Mouse (Mus musculus): ENCODE results near the gene Prkag1. TPM values are rescaled to one million over a fixed set of nuclear protein-coding genes. Genes with fewer than 3 reads are reported as not detected.

The Prkag1 gene
- polyA plus RNA-seq, 1 experiment: 237 TPM

GRCm38 (mm10) chr15:98808651-98809134 is 22.6 kb downstream of the Prkag1 start:
- Histone ChIP-seq H3K36me3 (replicated peaks; ENCODE audit: low read length) (peaks cover 39% of the 10 kb centered on the region), H3K9me3 (no peaks in the 10 kb centered on the region), H3K4me1 (peaks cover 60% of the 10 kb centered on the region), H3K27me3 (replicated peaks) (peaks cover 65% of the 10 kb centered on the region), H3K4me3 (replicated peaks) (peak overlapping the region; percentile 90)
- TF ChIP-seq GATA1 (IDR thresholded peaks at IDR 0.05; ENCODE audit: borderline replicate concordance, low read length) (no peak), FLI1 (IDR thresholded peaks at IDR 0.05; ENCODE audit: low read length) (no peak)

- TF ChIP-seq GATA1 (IDR thresholded peaks at IDR 0.05; ENCODE audit: borderline replicate concordance, low read length): no peak
- TF ChIP-seq FLI1 (IDR thresholded peaks at IDR 0.05; ENCODE audit: low read length): no peak
- no peaks in the 10 kb centered on the region for H3K9me3 ChIP-seq
- H3K36me3 ChIP-seq (replicated peaks; ENCODE audit: low read length): peaks cover 33% of the 10 kb centered on the region
- H3K27me3 ChIP-seq (replicated peaks): peaks cover 71% of the 10 kb centered on the region
- H3K4me3 ChIP-seq (replicated peaks): peak overlapping the region; percentile 90
- peaks cover 66% of the 10 kb centered on the region for H3K4me1 ChIP-seq
Measured at GRCm38 (mm10) chr15:98807895-98808650, 23.2 kb downstream of the Prkag1 start.

GRCm38 (mm10) chr15:98806809-98807770 is 24.2 kb downstream of the Prkag1 start:
- Histone ChIP-seq H3K4me3 (replicated peaks) (peak overlapping the region; percentile 90), H3K36me3 (replicated peaks; ENCODE audit: low read length) (peaks cover 24% of the 10 kb centered on the region), H3K9me3 (no peaks in the 10 kb centered on the region), H3K27me3 (replicated peaks) (peaks cover 80% of the 10 kb centered on the region), H3K4me1 (peaks cover 71% of the 10 kb centered on the region)
- TF ChIP-seq FLI1 (IDR thresholded peaks at IDR 0.05; ENCODE audit: low read length) (no peak), GATA1 (IDR thresholded peaks at IDR 0.05; ENCODE audit: borderline replicate concordance, low read length) (no peak)

- peaks cover 16% of the 10 kb centered on the region for H3K36me3 ChIP-seq (replicated peaks; ENCODE audit: low read length)
- H3K4me1 ChIP-seq: peaks cover 71% of the 10 kb centered on the region
- TF ChIP-seq FLI1 (IDR thresholded peaks at IDR 0.05; ENCODE audit: low read length) (no peak), GATA1 (IDR thresholded peaks at IDR 0.05; ENCODE audit: borderline replicate concordance, low read length) (no peak)
- peak overlapping the region; percentile 89 for H3K4me3 ChIP-seq (replicated peaks)
- H3K9me3 ChIP-seq: no peaks in the 10 kb centered on the region
- peaks cover 88% of the 10 kb centered on the region for H3K27me3 ChIP-seq (replicated peaks)
Measured at GRCm38 (mm10) chr15:98806071-98806808, 25.1 kb downstream of the Prkag1 start.

- Histone ChIP-seq H3K9me3 (no peaks in the 10 kb centered on the region), H3K27me3 (replicated peaks) (peaks cover 94% of the 10 kb centered on the region), H3K36me3 (replicated peaks; ENCODE audit: low read length) (peaks cover 9% of the 10 kb centered on the region), H3K4me3 (replicated peaks) (peak overlapping the region; percentile 89), H3K4me1 (peaks cover 71% of the 10 kb centered on the region)
- TF ChIP-seq FLI1 (IDR thresholded peaks at IDR 0.05; ENCODE audit: low read length) (no peak), GATA1 (IDR thresholded peaks at IDR 0.05; ENCODE audit: borderline replicate concordance, low read length) (no peak)
Measured at GRCm38 (mm10) chr15:98805324-98806040, 25.8 kb downstream of the Prkag1 start.

GRCm38 (mm10) chr15:98804054-98804453 is 27.3 kb downstream of the Prkag1 start:
- Histone ChIP-seq H3K36me3 (replicated peaks; ENCODE audit: low read length) (no peaks in the 10 kb centered on the region), H3K27me3 (replicated peaks) (peaks cover 98% of the 10 kb centered on the region), H3K4me1 (peaks cover 64% of the 10 kb centered on the region), H3K4me3 (replicated peaks) (peak overlapping the region; percentile 81), H3K9me3 (no peaks in the 10 kb centered on the region)
- TF ChIP-seq GATA1 (IDR thresholded peaks at IDR 0.05; ENCODE audit: borderline replicate concordance, low read length) (no peak), FLI1 (IDR thresholded peaks at IDR 0.05; ENCODE audit: low read length) (no peak)

- H3K9me3 ChIP-seq: no peaks in the 10 kb centered on the region
- no peak for TF ChIP-seq GATA1 (IDR thresholded peaks at IDR 0.05; ENCODE audit: borderline replicate concordance, low read length)
- TF ChIP-seq FLI1 (IDR thresholded peaks at IDR 0.05; ENCODE audit: low read length): no peak
- H3K4me1 ChIP-seq: peaks cover 55% of the 10 kb centered on the region
- no peaks in the 10 kb centered on the region for H3K36me3 ChIP-seq (replicated peaks; ENCODE audit: low read length)
- H3K4me3 ChIP-seq (replicated peaks): peak overlapping the region; percentile 81
- H3K27me3 ChIP-seq (replicated peaks): peaks cover 98% of the 10 kb centered on the region
Measured at GRCm38 (mm10) chr15:98802926-98803325, 28.4 kb downstream of the Prkag1 start.

- H3K9me3 ChIP-seq: peaks cover 3% of the 10 kb centered on the region; the same call in 1 of the 2 replicates
- H3K4me1 ChIP-seq: peaks cover 41% of the 10 kb centered on the region
- TF ChIP-seq FLI1 (IDR thresholded peaks at IDR 0.05; ENCODE audit: low read length) (no peak), GATA1 (IDR thresholded peaks at IDR 0.05; ENCODE audit: borderline replicate concordance, low read length) (no peak)
- no peaks in the 10 kb centered on the region for H3K36me3 ChIP-seq (replicated peaks; ENCODE audit: low read length)
- no peak overlapping the region for H3K4me3 ChIP-seq (replicated peaks)
- peaks cover 98% of the 10 kb centered on the region for H3K27me3 ChIP-seq (replicated peaks)
Measured at GRCm38 (mm10) chr15:98799396-98799795, 31.9 kb downstream of the Prkag1 start.
